Mouse (Mus musculus) fibroblast of lung, adult 2 months (primary cell): Measurements from ENCODE around the gene Trim21.

Experiments used
- DNase-seq: peaks from one replicate; pipeline ENCODE4 v3.0.0-alpha.2; 2011; ENCODE audit warnings: low read depth

Gene Trim21

GRCm38 (mm10) chr7:102564999-102565997, at the start of gene Trim21:
Gene Trim21 (minus strand): TSS chr7:102565486.
- peak; percentile 79 for DNase-seq

DNA sequence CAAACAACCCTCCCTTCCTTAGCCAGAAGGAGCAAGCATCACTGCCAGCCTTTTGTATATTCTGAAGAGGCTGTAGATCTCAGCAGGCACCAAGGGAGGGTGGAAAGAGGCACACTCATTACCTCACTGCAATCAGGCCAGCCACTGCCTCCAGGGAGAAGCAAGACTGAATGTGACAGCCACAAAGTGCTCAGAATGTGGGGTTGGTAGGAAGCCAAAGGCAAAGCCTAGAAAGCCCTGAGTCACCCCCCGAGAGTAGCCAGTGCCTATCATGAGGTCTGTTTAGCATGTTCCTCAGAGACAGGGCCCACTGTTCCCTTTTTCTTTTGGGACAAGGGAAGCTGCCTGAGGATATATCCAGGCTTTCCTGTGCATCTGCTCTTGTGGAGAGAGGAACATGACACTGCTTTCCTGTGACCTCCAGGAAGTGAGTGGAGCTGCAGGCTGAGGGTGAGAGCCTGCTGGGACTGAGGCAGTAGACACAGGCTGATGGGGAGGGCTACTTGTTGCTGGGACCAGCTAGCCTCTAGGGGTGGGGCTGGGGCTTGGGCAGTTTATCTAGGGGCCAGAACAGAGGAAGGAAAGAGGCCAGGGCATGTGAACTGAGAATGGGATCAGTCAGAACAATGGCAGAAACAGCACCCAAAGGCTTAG, 32.2 kb upstream of the Trim21 start, which contains the start of gene Olfr552:
Olfr552 (plus strand) TSS at position 393 of the 654 bp plus-strand sequence.
- DNase-seq: no peak

DNA sequence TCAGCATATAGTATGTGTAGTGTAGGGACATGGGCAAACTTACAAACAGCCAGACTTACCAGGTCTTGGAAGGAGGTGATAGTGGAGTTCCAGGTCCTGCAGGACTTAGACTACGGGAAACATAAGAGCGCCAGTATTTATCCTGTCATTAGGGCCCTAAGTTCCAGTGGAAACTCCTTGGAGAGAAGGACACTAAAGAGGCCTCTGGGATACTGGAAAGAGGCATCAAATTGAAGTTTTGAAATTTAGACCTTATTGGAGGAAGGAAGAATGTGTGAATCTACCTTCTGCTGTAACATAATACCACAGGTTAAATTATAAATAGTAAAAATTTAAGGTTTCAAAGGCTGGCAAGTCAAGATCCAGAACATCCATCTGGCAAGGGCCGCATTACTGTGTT, 26.5 kb upstream of the Trim21 start, which contains the start of gene Olfr551:
Olfr551 (minus strand) TSS at position 101 of the 400 bp plus-strand sequence.
- DNase-seq: no peak

GRCm38 (mm10) chr7:102575998-102576397, 10.7 kb upstream of the Trim21 start:
- no peak for DNase-seq

GRCm38 (mm10) chr7:102573174-102573830, 8.0 kb upstream of the Trim21 start:
- DNase-seq: no peak

GRCm38 (mm10) chr7:102571142-102571541, 5.9 kb upstream of the Trim21 start, which contains the start of gene Olfr550:
Gene Olfr550 (plus strand): TSS chr7:102571442.
- no peak for DNase-seq

DNA sequence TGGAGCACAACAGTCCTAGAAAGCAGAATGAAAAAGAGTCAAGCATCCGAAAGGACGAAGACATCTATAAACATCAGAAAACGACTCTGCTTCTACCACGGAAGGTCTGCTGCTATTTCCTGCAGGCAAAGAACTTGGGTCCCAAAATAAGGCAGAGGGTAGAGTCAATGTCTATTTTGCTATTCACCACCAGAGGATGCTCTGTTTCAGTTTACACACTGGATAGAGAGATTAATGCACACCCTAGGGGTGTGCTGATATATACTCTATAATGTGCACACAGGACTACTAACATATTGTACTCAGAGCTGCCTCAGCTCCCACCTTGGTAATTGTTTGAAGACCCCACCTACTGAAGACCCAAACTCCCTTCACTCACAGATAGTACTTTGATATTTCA, 933 bp upstream of the Trim21 start:
- no peak for DNase-seq

DNA sequence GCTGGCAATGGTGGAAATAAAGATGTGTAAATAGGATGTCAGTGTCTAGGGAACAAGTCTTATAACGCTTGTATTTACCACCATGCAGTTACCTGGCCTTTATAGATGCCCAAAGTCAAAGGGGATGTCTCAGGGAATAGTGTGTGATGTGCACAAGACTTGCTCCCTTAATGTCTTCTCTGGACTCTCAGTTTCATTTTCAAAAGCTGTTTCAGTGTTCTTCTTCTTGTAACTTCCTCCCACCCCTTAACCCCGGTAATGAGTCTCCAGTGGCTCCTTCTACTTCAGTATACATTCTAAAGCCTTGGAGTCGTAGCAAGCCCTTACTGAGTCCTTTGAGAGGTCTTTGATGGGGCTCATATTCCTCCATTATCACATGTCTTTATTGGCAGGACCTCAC, 12.0 kb downstream of the Trim21 start:
- DNase-seq: no peak

GRCm38 (mm10) chr7:102549570-102549969, 15.7 kb downstream of the Trim21 start, which contains the start of gene Olfr549:
Gene Olfr549 (plus strand): TSS chr7:102549870.
- DNase-seq: no peak

GRCm38 (mm10) chr7:102541251-102541650, 24.0 kb downstream of the Trim21 start:
- DNase-seq: no peak

GRCm38 (mm10) chr7:102540596-102540995, 24.7 kb downstream of the Trim21 start, which contains the start of gene Olfr548-ps1:
Gene Olfr548-ps1 (plus strand): TSS chr7:102540896.
- no peak for DNase-seq

GRCm38 (mm10) chr7:102534449-102534848, 30.8 kb downstream of the Trim21 start, which contains the start of gene Olfr547:
Gene Olfr547 (plus strand): TSS chr7:102534749.
- DNase-seq: no peak

DNA sequence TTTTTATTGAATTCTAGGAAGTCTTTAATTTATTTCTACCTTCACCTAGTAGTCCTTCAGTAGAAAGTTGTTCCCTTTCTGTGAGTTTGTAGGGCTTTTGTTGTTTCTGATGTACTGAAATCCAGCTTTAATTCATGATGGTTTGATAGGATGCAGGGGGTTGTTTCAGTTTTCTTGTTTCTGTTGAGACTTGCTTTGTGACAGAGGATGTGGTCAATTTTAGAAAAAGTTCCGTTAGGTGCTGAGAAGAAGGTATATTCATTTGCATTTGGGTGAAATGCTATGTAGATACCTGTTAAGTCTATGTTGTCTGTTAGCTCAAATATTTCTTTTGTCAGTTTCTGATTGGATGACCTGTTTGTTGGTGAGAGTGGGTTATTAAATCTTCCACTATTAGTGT, 36.2 kb downstream of the Trim21 start:
- no peak for DNase-seq

- peak; percentile 10 for DNase-seq
Observed at GRCm38 (mm10) chr7:102517051-102517335, 48.3 kb downstream of the Trim21 start.

DNA sequence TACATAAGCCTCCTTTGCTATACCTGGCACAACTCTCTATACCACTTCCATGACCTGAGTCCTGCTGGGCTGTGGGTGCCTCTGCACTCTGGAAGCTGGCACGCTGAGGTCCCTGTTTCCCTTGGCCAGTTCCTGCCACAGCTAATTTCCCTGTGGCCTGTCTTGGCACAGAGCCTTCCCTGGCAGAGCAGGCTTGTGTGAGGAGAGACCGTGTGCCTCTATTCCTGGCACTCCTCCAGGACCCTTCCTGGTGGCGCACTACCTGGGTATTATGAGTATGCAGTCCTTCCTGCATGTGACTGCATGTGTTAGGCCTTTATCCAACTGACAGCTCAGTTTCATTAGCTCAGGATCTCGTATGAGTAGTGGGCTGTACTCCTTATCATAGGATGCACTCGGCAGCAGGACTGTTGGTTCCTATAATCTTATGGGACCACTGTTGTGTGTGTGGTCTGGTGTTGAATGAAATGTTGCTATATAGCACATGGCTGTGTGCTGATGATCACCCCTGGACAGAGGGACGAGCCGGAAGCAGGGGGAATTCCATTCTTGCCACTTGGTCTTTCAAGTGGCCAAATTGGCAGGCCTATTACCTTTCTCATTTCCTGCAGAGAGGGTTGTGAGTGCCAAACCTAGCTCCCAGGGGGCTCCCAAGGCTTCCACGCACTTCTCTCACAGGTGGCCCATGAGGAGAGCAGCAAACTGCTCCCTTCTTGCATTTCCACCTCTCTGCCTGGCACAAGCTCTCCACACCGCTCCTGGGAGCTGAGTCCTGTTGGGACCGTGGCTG, 48.8 kb downstream of the Trim21 start:
- peak; percentile 6 for DNase-seq

- no peak for DNase-seq
Observed at GRCm38 (mm10) chr7:102514144-102514543, 51.1 kb downstream of the Trim21 start.

DNA sequence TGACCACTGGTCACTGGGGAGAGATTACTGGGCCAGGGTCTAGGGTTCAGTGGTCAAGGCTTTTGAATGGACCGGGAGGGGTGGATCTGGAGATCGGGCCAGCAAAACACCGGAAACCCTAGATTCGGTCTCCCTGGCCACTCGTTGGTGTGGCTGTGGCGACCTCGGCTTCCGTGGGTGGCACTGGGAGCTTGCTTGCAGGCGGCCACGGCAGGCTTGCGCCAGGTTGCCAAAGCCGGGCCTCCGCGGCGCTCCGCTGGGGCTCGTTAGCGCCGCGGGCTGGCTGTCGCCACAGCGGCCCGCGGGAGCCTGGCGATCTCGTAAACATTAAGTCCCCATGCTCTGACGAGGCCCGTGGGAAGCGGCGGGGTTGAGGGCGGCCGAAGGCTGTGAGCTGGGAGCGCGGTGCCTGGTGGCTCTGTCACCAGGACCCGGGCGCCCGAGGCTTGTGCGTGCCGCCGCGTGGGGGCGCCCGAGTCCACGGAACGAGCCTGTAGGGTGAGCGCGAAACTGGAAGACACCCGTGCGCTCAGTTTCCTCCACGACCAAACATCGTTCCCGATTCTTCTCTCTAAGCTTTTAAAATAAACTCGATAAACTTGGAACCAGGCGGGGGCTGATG, 52.4 kb downstream of the Trim21 start:
- DNase-seq: peak; percentile 37

DNA sequence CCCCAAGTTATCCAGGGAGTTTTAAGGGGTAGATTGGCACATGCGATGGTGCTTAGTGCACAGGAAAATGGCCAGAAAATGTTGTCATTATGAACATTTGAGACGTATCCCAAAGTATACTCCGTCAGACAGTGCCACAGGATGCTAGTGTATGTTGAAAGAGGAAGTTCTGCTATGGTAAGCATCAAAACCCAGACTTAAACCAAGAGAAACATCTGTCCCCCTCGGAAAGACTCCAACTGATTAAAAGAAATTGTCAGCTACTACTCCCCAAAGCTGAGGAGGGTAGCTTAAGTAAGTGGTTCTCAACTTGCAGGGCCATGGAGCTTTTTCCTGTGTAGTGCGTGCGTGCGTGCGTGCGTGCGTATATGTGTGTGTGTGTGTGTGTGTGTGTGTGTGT, 53.4 kb downstream of the Trim21 start:
- no peak for DNase-seq

DNA sequence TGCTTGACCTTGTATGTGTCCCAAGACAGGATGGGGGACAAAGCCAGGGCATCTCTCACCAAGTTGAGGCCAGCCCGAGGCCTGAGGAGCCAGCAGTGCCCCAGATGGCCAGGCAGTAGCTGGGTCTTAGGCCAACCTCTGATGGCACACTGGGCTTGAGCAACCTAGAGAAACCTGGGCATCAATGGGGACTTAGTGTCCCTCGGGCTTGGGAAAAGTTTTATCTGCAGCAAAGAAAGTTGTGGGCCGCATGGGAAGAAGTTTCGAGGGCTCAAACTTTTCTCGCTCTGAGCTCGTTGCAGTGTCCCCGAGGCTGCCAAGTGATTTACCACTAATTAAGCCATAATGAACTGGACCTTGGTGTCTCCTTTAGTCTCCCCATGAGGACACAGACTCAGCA, 55.6 kb downstream of the Trim21 start:
- DNase-seq: no peak

GRCm38 (mm10) chr7:102508666-102509065, 56.6 kb downstream of the Trim21 start:
- DNase-seq: no peak

- no peak for DNase-seq
Observed at GRCm38 (mm10) chr7:102508066-102508465, 57.2 kb downstream of the Trim21 start.
